Mouse (Mus musculus): ENCODE measurements around the gene Mettl2. TPM values are rescaled to one million over a fixed set of nuclear protein-coding genes. Genes with fewer than 3 reads are reported as not detected.

The Mettl2 gene
- total and polyA plus RNA-seq, 3 experiments = 59.9 to 61.7 TPM; not detected in 1

GRCm38 (mm10) chr11:105182461-105182855 lies 56.2 kb downstream of the Mettl2 start:
- no peak for DNase-seq (ENCODE audit: low read depth, low spot score)
- Histone ChIP-seq H3K4me1 (ENCODE audit: control insufficient read depth in 1 of 2, insufficient read depth in 2 of 2, low read length in 2 of 2) (peaks cover 13 to 14% of the 10 kb centered on the region in 2 experiments), H3K27ac (ENCODE audit: control insufficient read depth, low read depth, low read length) (peak overlapping the region; percentile 61), H3K79me2 (ENCODE audit: control insufficient read depth, insufficient read depth, low read length, poor library complexity) (peaks cover 55% of the 10 kb centered on the region), H3K27me3 (ENCODE audit: control insufficient read depth in 1 of 2, insufficient read depth in 2 of 2, low read length in 2 of 2) (no peaks in the 10 kb centered on the region), H3K4me3 (ENCODE audit: control insufficient read depth in 1 of 2, insufficient read depth in 1 of 2, low read depth in 2 of 2, low read length in 2 of 2) (peak overlapping the region; percentile 91 to 98), H3K9ac (ENCODE audit: control insufficient read depth, low read depth, low read length, poor library complexity, severe bottlenecking) (peak overlapping the region; percentile 100), H3K36me3 (ENCODE audit: control insufficient read depth in 1 of 2, insufficient read depth in 2 of 2, low read length in 2 of 2) (peaks cover 22 to 34% of the 10 kb centered on the region in 2 experiments), H3K9me3 (replicated peaks; ENCODE audit: insufficient read depth, low read length) (no peaks in the 10 kb centered on the region)
- TF ChIP-seq MEF2A (IDR thresholded peaks at IDR 0.05; ENCODE audit: extremely low read depth, insufficient replicate concordance, low read depth, low read length, poor library complexity, severe bottlenecking) (no peak), EP300 (IDR thresholded peaks at IDR 0.05; ENCODE audit: low read depth in 1 of 2, low read length in 2 of 2) (0 out of 4 replicates have a peak, but pooled peaks of 1 of the 2 experiments have one; percentile 25), POLR2AphosphoS5 (IDR thresholded peaks at IDR 0.05; ENCODE audit: borderline replicate concordance, low read depth, low read length) (no peak), ZKSCAN1 (IDR thresholded peaks at IDR 0.05; ENCODE audit: low read depth, low read length) (0 out of 2 replicates have a peak, but pooled peaks have one; percentile 21), NRF1 (IDR thresholded peaks at IDR 0.05; ENCODE audit: insufficient read depth, low read depth, low read length, poor library complexity, severe bottlenecking) (no peak), TBP (IDR thresholded peaks at IDR 0.05; ENCODE audit: low read depth, low read length) (0 out of 2 replicates have a peak, but pooled peaks have one; percentile 36), ZNF384 (IDR thresholded peaks at IDR 0.05; ENCODE audit: low read depth, low read length) (peak; percentile 72), ZC3H11A (IDR thresholded peaks at IDR 0.05; ENCODE audit: low read depth, low read length) (no peak), TCF12 (IDR thresholded peaks at IDR 0.05; ENCODE audit: low read depth, low read length) (0 out of 2 replicates have a peak, but pooled peaks have one; percentile 4), GATA1 (IDR thresholded peaks at IDR 0.05; ENCODE audit: low read depth, low read length) (no peak), JUND (IDR thresholded peaks at IDR 0.05; ENCODE audit: low read depth, low read length) (no peak), USF2 (IDR thresholded peaks at IDR 0.05; ENCODE audit: borderline replicate concordance in 1 of 2, insufficient read depth in 1 of 2, low read depth in 1 of 2, low read length in 2 of 2) (no peak), GABPA (IDR thresholded peaks at IDR 0.05; ENCODE audit: low read depth, low read length) (no peak), MXI1 (IDR thresholded peaks at IDR 0.05; ENCODE audit: low read depth, low read length) (peak; percentile 40; the same call in 1 of the 2 replicates), HCFC1 (IDR thresholded peaks at IDR 0.05; ENCODE audit: low read depth, low read length) (0 out of 2 replicates have a peak, but pooled peaks have one; percentile 10)

GRCm38 (mm10) chr11:105184678-105185077 lies 58.5 kb downstream of the Mettl2 start:
- peaks cover 9 to 14% of the 10 kb centered on the region in 2 experiments for H3K4me1 ChIP-seq (ENCODE audit: control insufficient read depth in 1 of 2, insufficient read depth in 2 of 2, low read length in 2 of 2)
- no peak overlapping the region for H3K27ac ChIP-seq (ENCODE audit: control insufficient read depth, low read depth, low read length)
- no peak for TF ChIP-seq MEF2A (IDR thresholded peaks at IDR 0.05; ENCODE audit: extremely low read depth, insufficient replicate concordance, low read depth, low read length, poor library complexity, severe bottlenecking)
- no peak for TF ChIP-seq ZMIZ1 (IDR thresholded peaks at IDR 0.05; ENCODE audit: low read depth, low read length)
- peak; percentile 35 to 48 (median 45); a peak in 5 of 6 replicates for TF ChIP-seq CTCF (IDR thresholded peaks at IDR 0.05 in 2 of 3, conservative IDR thresholded peaks at IDR 0.05 in 1 of 3; ENCODE audit: control insufficient read depth in 1 of 3, insufficient read depth in 1 of 3, low read depth in 2 of 3, low read length in 3 of 3, poor library complexity in 1 of 3, severe bottlenecking in 1 of 3)
- peak; percentile 48 for DNase-seq (ENCODE audit: low read depth, low spot score)
- H3K79me2 ChIP-seq (ENCODE audit: control insufficient read depth, insufficient read depth, low read length, poor library complexity) = peaks cover 62% of the 10 kb centered on the region
- no peak overlapping the region for H3K9ac ChIP-seq (ENCODE audit: control insufficient read depth, low read depth, low read length, poor library complexity, severe bottlenecking)
- peaks cover 32 to 34% of the 10 kb centered on the region in 2 experiments for H3K36me3 ChIP-seq (ENCODE audit: control insufficient read depth in 1 of 2, insufficient read depth in 2 of 2, low read length in 2 of 2)
- H3K27me3 ChIP-seq (ENCODE audit: control insufficient read depth in 1 of 2, insufficient read depth in 2 of 2, low read length in 2 of 2) = no peaks in the 10 kb centered on the region
- no peaks in the 10 kb centered on the region for H3K9me3 ChIP-seq (replicated peaks; ENCODE audit: insufficient read depth, low read length)
- H3K4me3 ChIP-seq (ENCODE audit: control insufficient read depth in 1 of 2, insufficient read depth in 1 of 2, low read depth in 2 of 2, low read length in 2 of 2) = no peak overlapping the region

Other genes with a start within 250 kb of the Mettl2 start
- not detected in 2 replicates for gene Efcab3, start 62.8 kb upstream of the Mettl2 start, total RNA-seq (2012; rRNA removed)
- not detected for gene Efcab3, start 62.8 kb upstream of the Mettl2 start, polyA plus RNA-seq (2012; ENCODE audit: insufficient read depth in 1 of 2, insufficient read length in 2 of 2, low read depth in 1 of 2, low replicate concordance in 2 of 2, missing spikeins in 1 of 2)
- not detected in 2 replicates for gene Gm10842, start 20.5 kb downstream of the Mettl2 start, total RNA-seq (2012; rRNA removed)
- not detected for gene Gm10842, start 20.5 kb downstream of the Mettl2 start, polyA plus RNA-seq (2012; ENCODE audit: insufficient read depth in 1 of 2, insufficient read length in 2 of 2, low read depth in 1 of 2, low replicate concordance in 2 of 2, missing spikeins in 1 of 2)
- gene Tlk2, start 52.4 kb downstream of the Mettl2 start, total RNA-seq (2012; rRNA removed) = 52.7 and 60.9 TPM in 2 replicates
- 10 to 100 TPM in 1 of 2 experiments, not detected in 1; 46.5 TPM for gene Tlk2, start 52.4 kb downstream of the Mettl2 start, polyA plus RNA-seq (2012; ENCODE audit: insufficient read depth in 1 of 2, insufficient read length in 2 of 2, low read depth in 1 of 2, low replicate concordance in 2 of 2, missing spikeins in 1 of 2)
- not detected in 2 replicates for gene Mrc2, start 166.2 kb downstream of the Mettl2 start, total RNA-seq (2012; rRNA removed)
- gene Mrc2, start 166.2 kb downstream of the Mettl2 start, polyA plus RNA-seq (2012; ENCODE audit: insufficient read depth in 1 of 2, insufficient read length in 2 of 2, low read depth in 1 of 2, low replicate concordance in 2 of 2, missing spikeins in 1 of 2) = not detected